ENCODE assay signal across 13 mouse cellular contexts in genomic region chr9:69114429-69114984, GRCm38 (mm10).
"Had no signal": no experiment of that assay in that cellular context is flagged by ENCODE, and none has a peak within 500 bp of the region (broad histone marks: within the 10 kb centered on the region; RNA-seq: fewer than 3 reads in every experiment).

No protein-coding gene starts in this region.

- DNase-seq: gastrocnemius, postnatal 14 days; gastrocnemius, postnatal 36 days; heart, adult 18-20 months; heart, postnatal 14 days; heart, postnatal 36 days; kidney, adult 11 months; kidney, adult 2 months; kidney, adult 9 months; kidney, postnatal 14 days; kidney, postnatal 36 days; layer of hippocampus, adult 9-11 months; layer of hippocampus, postnatal 36 days; left cerebral cortex, postnatal 4 days had no signal
